Mouse (Mus musculus) MEL (cell line): ENCODE data around the gene Rhof. TPM values are rescaled to one million over a fixed set of nuclear protein-coding genes. Genes with fewer than 3 reads are reported as not detected.

Experiments used
- DNase-seq: peaks from one replicate; pipeline ENCODE4 v3.0.0; 2011; ENCODE audit warnings: low read depth, low spot score
- H3K27ac ChIP-seq: 2 replicates; pipeline ENCODE4 v1.5.1; 2012; ENCODE audit warnings: low read depth, mild to moderate bottlenecking, control low read depth, low read length, moderate library complexity; ENCODE audit not compliant: control insufficient read depth
- H3K27me3 ChIP-seq, 2 experiments: fragments of 150-350 bp in 1 of 2; sonication (generic) in 1 of 2; 2 replicates each; pipeline ENCODE4 v1.6.1; 2012; ENCODE audit warnings: low read length in 2 of 2, mild to moderate bottlenecking in 2 of 2, improper control_type of control experiment in 1 of 2, moderate library complexity in 1 of 2; ENCODE audit not compliant: insufficient read depth in 2 of 2, control insufficient read depth in 1 of 2
- H3K36me3 ChIP-seq, 2 experiments: 2 replicates each; pipeline ENCODE4 v1.6.1; 2012 to 2014; ENCODE audit warnings: low read length in 2 of 2, improper control_type of control experiment in 1 of 2, inconsistent platforms in 1 of 2, mild to moderate bottlenecking in 1 of 2; ENCODE audit not compliant: insufficient read depth in 2 of 2, control insufficient read depth in 1 of 2
- H3K4me1 ChIP-seq, 2 experiments: fragments of 150-350 bp in 1 of 2; sonication (generic) in 1 of 2; 2 replicates each; pipeline ENCODE4 v1.6.1; 2012; ENCODE audit warnings: low read length in 2 of 2, improper control_type of control experiment in 1 of 2, mild to moderate bottlenecking in 1 of 2; ENCODE audit not compliant: insufficient read depth in 2 of 2, control insufficient read depth in 1 of 2
- H3K4me3 ChIP-seq, 2 experiments: fragments of 150-350 bp in 1 of 2; sonication (generic) in 1 of 2; 2 replicates each; pipeline ENCODE4 v1.5.1; 2012; ENCODE audit warnings: low read depth in 2 of 2, low read length in 2 of 2, mild to moderate bottlenecking in 2 of 2, moderate library complexity in 2 of 2, control low read depth in 1 of 2, improper control_type of control experiment in 1 of 2; ENCODE audit not compliant: control insufficient read depth in 1 of 2, insufficient read depth in 1 of 2
- H3K79me2 ChIP-seq: 2 replicates; pipeline ENCODE4 v1.6.1; 2012; ENCODE audit warnings: mild to moderate bottlenecking, low read length, moderate library complexity; ENCODE audit not compliant: control insufficient read depth, poor library complexity, insufficient read depth
- H3K9ac ChIP-seq: 2 replicates; pipeline ENCODE4 v1.6.1; 2012; ENCODE audit warnings: low read depth, mild to moderate bottlenecking, control low read depth, low read length, moderate library complexity; ENCODE audit not compliant: control insufficient read depth, poor library complexity, severe bottlenecking
- H3K9me3 ChIP-seq: fragments of 150-350 bp; sonication (generic); replicated peaks from 2 replicates; pipeline ENCODE4 v1.6.1; 2012; ENCODE audit warnings: mild to moderate bottlenecking, low read length, improper control_type of control experiment, moderate library complexity; ENCODE audit not compliant: insufficient read depth
- BHLHE40 ChIP-seq: IDR thresholded peaks from 2 replicates; pipeline ENCODE4 v1.6.1; 2012; ENCODE audit warnings: low read depth, mild to moderate bottlenecking, inconsistent platforms, low read length, improper control_type of control experiment, borderline replicate concordance
- CHD1 ChIP-seq: IDR thresholded peaks from 2 replicates; pipeline ENCODE4 v1.6.1; 2012; ENCODE audit warnings: low read depth, mild to moderate bottlenecking, inconsistent platforms, low read length, improper control_type of control experiment
- CHD2 ChIP-seq: IDR thresholded peaks from 2 replicates; pipeline ENCODE4 v1.6.1; 2011; ENCODE audit warnings: low read length, improper control_type of control experiment
- E2F4 ChIP-seq: IDR thresholded peaks from 2 replicates; pipeline ENCODE4 v1.6.1; 2011; ENCODE audit warnings: low read depth, low read length, improper control_type of control experiment, borderline replicate concordance
- ELF1 ChIP-seq: IDR thresholded peaks from 2 replicates; pipeline ENCODE4 v1.6.1; 2014; ENCODE audit warnings: low read depth, mild to moderate bottlenecking, inconsistent platforms, low read length, improper control_type of control experiment, moderate library complexity
- EP300 ChIP-seq, 2 experiments: IDR thresholded peaks; 2 replicates each; pipeline ENCODE4 v1.6.1; 2011; ENCODE audit warnings: improper control_type of control experiment in 2 of 2, low read length in 2 of 2, low read depth in 1 of 2, mild to moderate bottlenecking in 1 of 2
- GATA1 ChIP-seq: IDR thresholded peaks from 2 replicates; pipeline ENCODE4 v1.6.1; 2011; ENCODE audit warnings: low read depth, low read length, improper control_type of control experiment
- KAT2A ChIP-seq: conservative IDR thresholded peaks from 2 replicates; pipeline ENCODE4 v1.6.1; 2012; ENCODE audit warnings: low read depth, low read length, improper control_type of control experiment, inconsistent platforms
- MYB ChIP-seq: IDR thresholded peaks from 2 replicates; pipeline ENCODE4 v1.6.1; 2011; ENCODE audit warnings: mild to moderate bottlenecking, low read depth, low read length, improper control_type of control experiment
- MYC ChIP-seq: IDR thresholded peaks from 2 replicates; pipeline ENCODE4 v1.6.1; 2011; ENCODE audit warnings: low read depth, mild to moderate bottlenecking, low read length, improper control_type of control experiment, moderate library complexity
- NELFE ChIP-seq: IDR thresholded peaks from 2 replicates; pipeline ENCODE4 v1.6.1; 2011; ENCODE audit warnings: low read depth, low read length, improper control_type of control experiment
- NRF1 ChIP-seq: IDR thresholded peaks from 2 replicates; pipeline ENCODE4 v1.6.1; 2014; ENCODE audit warnings: low read depth, mild to moderate bottlenecking, inconsistent platforms, low read length, improper control_type of control experiment, moderate library complexity; ENCODE audit not compliant: poor library complexity, insufficient read depth, severe bottlenecking
- POLR2A ChIP-seq, 2 experiments: IDR thresholded peaks; 2 replicates each; pipeline ENCODE4 v1.6.1; 2011 to 2012; ENCODE audit warnings: low read length in 2 of 2, mild to moderate bottlenecking in 2 of 2, control low read depth in 1 of 2, improper control_type of control experiment in 1 of 2, low read depth in 1 of 2, moderate library complexity in 1 of 2; ENCODE audit not compliant: control insufficient read depth in 1 of 2, insufficient read depth in 1 of 2, poor library complexity in 1 of 2
- POLR2AphosphoS5 ChIP-seq: IDR thresholded peaks from 2 replicates; pipeline ENCODE4 v1.6.1; 2012; ENCODE audit warnings: low read depth, borderline replicate concordance, mild to moderate bottlenecking, inconsistent platforms, low read length, moderate library complexity, mixed read lengths
- RAD21 ChIP-seq: IDR thresholded peaks from 2 replicates; pipeline ENCODE4 v1.6.1; 2011; ENCODE audit warnings: mild to moderate bottlenecking, low read depth, low read length, improper control_type of control experiment
- RCOR1 ChIP-seq: IDR thresholded peaks from 2 replicates; pipeline ENCODE4 v1.6.1; 2012; ENCODE audit warnings: low read depth, mild to moderate bottlenecking, inconsistent platforms, low read length, improper control_type of control experiment
- SMC3 ChIP-seq: IDR thresholded peaks from 2 replicates; pipeline ENCODE4 v1.6.1; 2011; ENCODE audit warnings: low read depth, low read length, improper control_type of control experiment
- TAL1 ChIP-seq: IDR thresholded peaks from 2 replicates; pipeline ENCODE4 v1.6.1; 2012; ENCODE audit warnings: mild to moderate bottlenecking, inconsistent platforms, low read length, moderate library complexity, mixed read lengths
- TBP ChIP-seq: IDR thresholded peaks from 2 replicates; pipeline ENCODE4 v1.8.0; 2011; ENCODE audit warnings: low read depth, low read length, improper control_type of control experiment
- TCF12 ChIP-seq: IDR thresholded peaks from 2 replicates; pipeline ENCODE4 v1.6.1; 2014; ENCODE audit warnings: low read depth, mild to moderate bottlenecking, inconsistent platforms, low read length, improper control_type of control experiment, moderate library complexity
- UBTF ChIP-seq: IDR thresholded peaks from 2 replicates; pipeline ENCODE4 v1.6.1; 2012; ENCODE audit warnings: low read depth, mild to moderate bottlenecking, inconsistent platforms, low read length, improper control_type of control experiment, moderate library complexity, borderline replicate concordance; ENCODE audit not compliant: insufficient read depth
- USF1 ChIP-seq: IDR thresholded peaks from 2 replicates; pipeline ENCODE4 v1.6.1; 2014; ENCODE audit warnings: low read depth, mild to moderate bottlenecking, inconsistent platforms, low read length, improper control_type of control experiment, moderate library complexity
- USF2 ChIP-seq, 2 experiments: IDR thresholded peaks; 2 replicates each; pipeline ENCODE4 v1.6.1; 2011 to 2012; ENCODE audit warnings: improper control_type of control experiment in 2 of 2, low read length in 2 of 2, borderline replicate concordance in 1 of 2, inconsistent platforms in 1 of 2, low read depth in 1 of 2, mild to moderate bottlenecking in 1 of 2; ENCODE audit not compliant: insufficient read depth in 1 of 2
- ZC3H11A ChIP-seq: IDR thresholded peaks from 2 replicates; pipeline ENCODE4 v1.6.1; 2012; ENCODE audit warnings: low read depth, mild to moderate bottlenecking, inconsistent platforms, low read length, improper control_type of control experiment
- ZMIZ1 ChIP-seq: IDR thresholded peaks from 2 replicates; pipeline ENCODE4 v1.6.1; 2012; ENCODE audit warnings: low read depth, mild to moderate bottlenecking, inconsistent platforms, low read length, improper control_type of control experiment, moderate library complexity
- ZNF384 ChIP-seq: IDR thresholded peaks from 2 replicates; pipeline ENCODE4 v1.6.1; 2012; ENCODE audit warnings: low read depth, mild to moderate bottlenecking, inconsistent platforms, low read length, improper control_type of control experiment
- polyA plus RNA-seq, 2 experiments: library from polyadenylated mRNA; stranded (reverse) in 1 of 2; unstranded in 1 of 2; fragments of >175 nt in 1 of 2; fragments of >200 nt in 1 of 2; gene quantifications; 2 replicates each; pipeline versions ENCODE4 v1.2.1 to v1.2.4; 2012; ENCODE audit warnings: low replicate concordance in 2 of 2, low read depth in 1 of 2; ENCODE audit not compliant: insufficient read length in 2 of 2, insufficient read depth in 1 of 2, missing spikeins in 1 of 2
- total RNA-seq: library from RNA; depleted of rRNA; stranded (reverse); fragments of 300-350 nt; gene quantifications from 2 replicates; pipeline ENCODE4 v1.2.3, GENCODE M21; 2012

The Rhof gene
- total and polyA plus RNA-seq, 3 experiments, result 2.5 to 10.4 TPM; not detected in 1

DNA sequence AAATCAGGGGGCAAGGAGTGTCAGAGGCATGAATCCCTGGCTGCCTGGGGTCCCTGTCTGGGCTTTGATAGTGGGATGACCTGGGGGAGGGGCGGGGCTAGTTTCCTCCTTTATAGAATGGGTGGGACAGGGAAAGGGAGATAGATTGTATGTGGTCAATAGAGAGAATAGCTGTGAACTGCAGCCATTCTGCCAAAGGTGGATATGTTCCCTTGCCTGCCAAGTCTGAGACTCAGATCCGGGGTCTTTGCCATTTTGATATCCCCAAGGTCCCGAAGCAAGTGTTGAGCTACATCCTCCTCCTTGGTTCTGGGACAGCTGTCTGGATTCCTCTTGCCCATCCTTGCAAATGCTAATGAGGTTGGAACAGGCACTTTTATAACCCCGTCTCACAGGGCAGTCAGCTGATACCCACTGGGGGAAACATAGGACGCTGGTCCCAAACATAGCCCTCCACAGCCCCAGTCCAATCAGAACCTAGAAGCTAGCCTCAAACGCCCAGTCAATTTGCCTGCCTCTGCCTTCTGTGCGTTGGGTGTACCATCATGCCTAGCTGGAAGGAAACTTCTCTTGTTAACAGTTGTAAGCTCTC, 11.8 kb downstream of the Rhof start:
- H3K4me1 ChIP-seq, result peaks cover 3 to 7% of the 10 kb centered on the region in 2 experiments
- no peak for DNase-seq
- TF ChIP-seq KAT2A, result no peak
- TF ChIP-seq TAL1, result no peak
- TF ChIP-seq ZNF384, result no peak
- TF ChIP-seq USF2 (IDR thresholded peaks at IDR 0.05; ENCODE audit: borderline replicate concordance in 1 of 2, insufficient read depth in 1 of 2, low read depth in 1 of 2, low read length in 2 of 2), result no peak
- no peak for TF ChIP-seq ZC3H11A
- TF ChIP-seq CHD2, result no peak
- TF ChIP-seq TCF12, result no peak
- TF ChIP-seq POLR2A (IDR thresholded peaks at IDR 0.05; ENCODE audit: control insufficient read depth in 1 of 2, insufficient read depth in 1 of 2, low read depth in 1 of 2, low read length in 2 of 2, poor library complexity in 1 of 2), result no peak
- TF ChIP-seq ZMIZ1, result no peak
- no peak for TF ChIP-seq SMC3
- TF ChIP-seq ELF1, result no peak
- no peak for TF ChIP-seq E2F4
- no peak for TF ChIP-seq POLR2AphosphoS5
- TF ChIP-seq CHD1, result no peak
- no peak for TF ChIP-seq MYB
- TF ChIP-seq BHLHE40, result no peak
- no peak for TF ChIP-seq UBTF
- TF ChIP-seq TBP, result no peak
- TF ChIP-seq, all 39 proteins: peak for 0
- Histone ChIP-seq H3K27me3 (no peaks in the 10 kb centered on the region), H3K9ac (no peak overlapping the region), H3K27ac (no peak overlapping the region), H3K4me3 (no peak overlapping the region), H3K79me2 (no peaks in the 10 kb centered on the region), H3K9me3 (no peaks in the 10 kb centered on the region), H3K36me3 (peaks cover 0 to 5% of the 10 kb centered on the region in 2 experiments; a peak in 2 of 4 replicates)

DNA sequence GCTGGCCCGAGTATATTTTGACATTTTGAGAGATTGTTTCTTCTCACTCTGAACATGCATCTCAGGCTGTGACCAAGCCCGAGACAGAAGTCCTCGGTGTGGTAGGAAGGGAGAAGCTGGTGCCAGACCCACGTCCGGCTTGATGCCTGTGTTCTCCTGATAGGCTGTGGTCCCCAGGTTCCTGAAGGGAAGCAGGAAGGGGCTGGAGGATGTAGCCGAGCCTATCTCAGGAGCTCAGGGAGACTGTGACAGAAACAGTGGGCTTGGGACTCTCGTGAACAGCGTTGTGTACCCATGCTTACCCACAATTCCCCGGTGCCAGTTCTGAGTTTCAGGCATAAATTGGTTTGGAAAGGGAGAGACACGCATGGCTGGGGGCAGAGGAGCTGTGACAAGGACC, 13.7 kb downstream of the Rhof start:
- Histone ChIP-seq H3K9me3 (no peaks in the 10 kb centered on the region), H3K4me1 (no peaks in the 10 kb centered on the region), H3K79me2 (no peaks in the 10 kb centered on the region), H3K36me3 (no peaks in the 10 kb centered on the region), H3K27me3 (no peaks in the 10 kb centered on the region), H3K4me3 (no peak overlapping the region), H3K27ac (no peak overlapping the region), H3K9ac (no peak overlapping the region)
- no peak for DNase-seq
- TF ChIP-seq NELFE (no peak), USF1 (no peak), TBP (no peak), GATA1 (no peak), ZNF384 (no peak), EP300 (IDR thresholded peaks at IDR 0.05; ENCODE audit: low read depth in 1 of 2, low read length in 2 of 2) (no peak), MYB (no peak), CHD1 (no peak), USF2 (IDR thresholded peaks at IDR 0.05; ENCODE audit: borderline replicate concordance in 1 of 2, insufficient read depth in 1 of 2, low read depth in 1 of 2, low read length in 2 of 2) (no peak), POLR2AphosphoS5 (no peak), ZMIZ1 (no peak), CHD2 (no peak), MYC (no peak), RAD21 (no peak), KAT2A (no peak), RCOR1 (no peak), SMC3 (no peak), POLR2A (IDR thresholded peaks at IDR 0.05; ENCODE audit: control insufficient read depth in 1 of 2, insufficient read depth in 1 of 2, low read depth in 1 of 2, low read length in 2 of 2, poor library complexity in 1 of 2) (no peak), NRF1 (no peak)
